Mouse (Mus musculus): ENCODE data around the gene Rcl1. TPM values are rescaled to one million over a fixed set of nuclear protein-coding genes. Genes with fewer than 3 reads are reported as not detected.

Gene Rcl1
- polyA plus RNA-seq, 1 experiment from 2014 or later, result 29.7 TPM

DNA sequence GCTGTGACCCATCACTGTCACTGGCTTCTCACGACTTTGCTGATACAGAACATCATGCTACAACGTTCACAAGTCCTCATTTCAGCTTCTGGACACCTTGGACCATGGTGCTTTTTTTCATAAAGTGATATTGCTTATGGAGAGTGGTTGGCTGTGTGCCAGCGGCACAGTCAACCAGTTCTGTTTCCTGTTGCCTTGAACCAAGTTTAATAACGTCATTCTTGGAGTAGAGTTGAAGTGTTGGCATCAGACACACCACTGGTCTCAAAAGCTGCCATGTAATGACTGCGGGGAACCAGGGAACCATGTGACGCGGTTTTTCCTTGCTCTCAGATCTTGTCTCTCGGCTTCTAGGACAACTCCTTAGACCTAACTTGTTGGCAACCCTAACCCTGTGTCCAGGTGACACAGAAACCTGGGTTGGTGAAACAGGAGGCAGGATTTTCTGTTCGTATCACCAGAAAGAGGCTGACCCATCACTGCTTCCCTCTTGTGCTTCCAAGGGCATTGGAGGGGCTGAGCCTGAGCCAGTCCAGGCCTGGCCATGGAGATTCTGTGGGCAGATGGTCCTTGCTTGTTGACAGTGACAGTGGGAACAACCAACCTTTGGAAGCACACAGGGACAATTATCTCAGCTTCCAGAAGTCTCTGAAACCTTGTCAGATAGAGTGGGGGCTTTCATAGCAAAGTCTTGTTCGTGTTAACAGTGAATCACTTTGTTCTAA is 37.5 kb downstream of the Rcl1 start:
- ATAC-seq, result no peak

DNA sequence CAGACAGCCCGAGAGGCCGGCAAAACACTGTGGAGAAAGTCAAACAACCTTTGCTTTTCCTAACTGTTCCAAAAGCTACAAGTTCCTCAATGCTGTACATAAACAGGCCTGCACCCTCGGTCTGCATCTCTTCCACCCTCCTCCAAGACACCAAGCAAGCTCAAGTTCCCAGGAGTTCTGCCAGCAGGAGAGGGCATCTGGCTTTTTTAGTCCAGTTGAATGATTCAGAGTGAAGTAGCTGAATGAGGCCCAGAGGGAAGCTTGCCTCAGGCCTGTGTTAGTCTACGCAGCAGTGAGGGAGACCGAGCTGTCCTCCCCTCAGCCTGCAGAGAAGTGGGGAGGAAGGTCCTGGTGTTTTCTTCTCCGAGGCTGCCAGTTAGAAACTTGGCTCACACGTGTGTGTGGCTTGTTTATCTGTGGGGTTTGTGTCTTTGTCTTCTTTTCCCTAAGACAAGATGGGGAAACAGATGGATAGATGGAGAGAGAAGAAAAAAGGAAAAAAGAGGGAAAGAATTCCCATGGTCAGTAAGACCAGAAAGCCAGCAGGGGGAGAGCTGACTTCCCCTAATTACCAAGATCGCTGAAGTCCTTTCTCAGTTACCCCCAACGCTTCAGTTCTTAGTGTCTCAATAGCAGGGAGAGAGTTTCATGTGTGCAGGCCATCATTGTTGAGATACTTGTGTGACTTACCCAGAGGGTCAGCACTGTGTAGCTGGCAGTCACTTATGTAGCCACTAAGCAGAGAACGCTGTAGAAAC is 38.7 kb downstream of the Rcl1 start:
- no peaks in the 10 kb centered on the region for H3K4me1 ChIP-seq (replicated peaks)
- H3K9me3 ChIP-seq, result no peaks in the 10 kb centered on the region
- H3K4me2 ChIP-seq (replicated peaks), result no peak overlapping the region
- no peak overlapping the region for H3K4me3 ChIP-seq (replicated peaks)
- 81% methylated on average over 10 of the region's 10 CpGs for WGBS
- H3K9ac ChIP-seq (replicated peaks), result no peak overlapping the region
- H3K36me3 ChIP-seq, result peaks cover 11% of the 10 kb centered on the region
- H3K27me3 ChIP-seq, result no peaks in the 10 kb centered on the region
- no peak for ATAC-seq
- no peak overlapping the region for H3K27ac ChIP-seq

More for the DNA sequence above, 37.5 kb downstream of the Rcl1 start:
- Histone ChIP-seq H3K27me3 (no peaks in the 10 kb centered on the region), H3K4me3 (replicated peaks) (no peak overlapping the region), H3K36me3 (peaks cover 12% of the 10 kb centered on the region), H3K4me1 (replicated peaks) (no peaks in the 10 kb centered on the region), H3K9ac (replicated peaks) (no peak overlapping the region), H3K9me3 (no peaks in the 10 kb centered on the region), H3K27ac (no peak overlapping the region), H3K4me2 (replicated peaks) (no peak overlapping the region)
- WGBS, result 90% methylated on average over 10 of the region's 10 CpGs

DNA sequence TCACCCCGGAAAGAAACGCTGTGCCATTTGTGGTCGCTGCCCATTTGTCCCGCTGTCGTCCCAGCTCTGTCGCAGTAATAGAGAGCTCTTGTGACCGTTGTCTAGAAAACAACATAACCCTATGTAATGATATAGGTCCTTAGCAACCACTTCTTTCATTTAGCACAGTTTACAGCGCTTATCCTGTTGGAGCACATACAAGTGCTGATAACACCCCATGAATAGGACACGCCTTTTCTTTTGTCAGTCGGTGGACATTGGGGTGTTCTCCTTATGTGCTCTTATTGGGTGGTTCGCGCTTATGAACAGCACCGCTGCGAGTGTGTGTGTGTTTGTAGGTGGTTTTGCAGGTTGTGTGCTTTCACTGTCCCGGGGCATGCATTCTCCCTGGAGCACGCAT is 39.8 kb downstream of the Rcl1 start:
- Histone ChIP-seq H3K27ac (no peak overlapping the region), H3K27me3 (no peaks in the 10 kb centered on the region), H3K36me3 (peaks cover 13% of the 10 kb centered on the region), H3K9ac (replicated peaks) (no peak overlapping the region), H3K4me2 (replicated peaks) (no peak overlapping the region), H3K9me3 (no peaks in the 10 kb centered on the region), H3K4me3 (replicated peaks) (no peak overlapping the region), H3K4me1 (replicated peaks) (no peaks in the 10 kb centered on the region)
- ATAC-seq, result no peak
- WGBS, result 95% methylated on average over 16 of the region's 16 CpGs

DNA sequence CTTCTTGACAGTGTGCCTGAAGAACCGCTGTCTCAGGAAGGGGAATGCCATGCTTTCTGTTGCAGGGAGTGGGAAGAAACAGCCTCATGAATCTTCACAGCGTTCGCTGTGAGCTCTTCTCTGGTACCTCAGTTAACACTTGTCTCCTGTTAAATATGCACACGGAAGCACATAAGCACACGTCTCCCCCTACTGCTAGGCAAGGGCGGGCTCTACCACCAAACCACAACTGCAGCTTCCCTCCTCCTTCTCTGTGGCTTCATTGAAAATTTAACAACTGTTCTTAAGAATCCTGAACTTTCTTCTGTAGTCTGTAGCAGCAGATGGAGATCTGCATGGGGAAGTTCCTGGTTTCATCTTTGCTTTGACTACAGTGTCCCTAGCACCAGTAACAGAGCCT is 41.1 kb downstream of the Rcl1 start:
- 92% methylated on average over 6 of the region's 6 CpGs for WGBS
- H3K9ac ChIP-seq (replicated peaks), result no peak overlapping the region
- no peak overlapping the region for H3K4me3 ChIP-seq (replicated peaks)
- no peak overlapping the region for H3K4me2 ChIP-seq (replicated peaks)
- H3K36me3 ChIP-seq, result peaks cover 16% of the 10 kb centered on the region
- ATAC-seq, result no peak
- H3K27me3 ChIP-seq, result no peaks in the 10 kb centered on the region
- no peak overlapping the region for H3K27ac ChIP-seq
- no peaks in the 10 kb centered on the region for H3K9me3 ChIP-seq
- no peaks in the 10 kb centered on the region for H3K4me1 ChIP-seq (replicated peaks)

DNA sequence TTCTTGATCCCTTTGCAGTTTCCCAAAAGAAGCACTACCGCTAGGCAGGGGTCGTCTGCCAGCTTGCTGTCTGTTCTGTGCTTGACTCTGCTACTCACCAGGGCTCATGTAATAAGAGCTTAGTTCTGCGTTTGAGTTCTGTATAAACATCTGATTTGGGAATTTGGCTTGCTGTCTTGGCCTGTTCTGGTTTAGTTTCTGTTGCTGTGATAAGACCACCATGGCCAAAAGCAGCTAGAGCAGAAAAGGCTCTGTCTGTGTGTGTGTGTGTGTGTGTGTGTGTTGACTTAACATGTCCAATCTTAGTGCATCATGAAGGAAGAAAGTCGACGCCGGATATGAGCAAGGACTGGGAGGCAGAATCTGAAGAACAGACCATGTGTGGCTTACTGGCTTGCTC is 44.2 kb downstream of the Rcl1 start:
- H3K9me3 ChIP-seq, result no peaks in the 10 kb centered on the region
- no peaks in the 10 kb centered on the region for H3K27me3 ChIP-seq
- ATAC-seq, result no peak
- no peak overlapping the region for H3K27ac ChIP-seq
- 92% methylated on average over 6 of the region's 6 CpGs for WGBS
- no peak overlapping the region for H3K4me3 ChIP-seq (replicated peaks)
- no peaks in the 10 kb centered on the region for H3K4me1 ChIP-seq (replicated peaks)
- no peak overlapping the region for H3K4me2 ChIP-seq (replicated peaks)
- peaks cover 16% of the 10 kb centered on the region for H3K36me3 ChIP-seq
- H3K9ac ChIP-seq (replicated peaks), result no peak overlapping the region

DNA sequence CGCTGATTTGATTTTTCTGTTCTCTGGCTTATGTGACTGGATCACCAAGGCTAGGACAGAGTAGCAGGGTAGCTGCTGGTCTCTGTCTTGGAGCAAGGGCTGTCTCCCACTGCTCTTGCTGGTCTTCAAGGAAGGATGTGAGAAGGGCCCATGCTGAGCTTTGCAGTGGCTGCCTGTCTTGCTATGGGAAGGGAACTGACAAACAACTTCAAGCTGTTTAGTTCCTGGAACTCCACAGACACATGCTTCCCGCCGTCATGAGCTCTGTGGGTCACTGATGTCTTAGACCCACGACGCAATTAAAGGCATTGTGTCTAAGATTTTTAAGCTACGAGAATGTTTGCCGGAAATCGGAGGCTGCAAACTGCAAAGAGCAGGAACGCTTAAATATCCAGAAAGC is 45.6 kb downstream of the Rcl1 start:
- WGBS, result 86% methylated on average over 9 of the region's 9 CpGs
- H3K9me3 ChIP-seq, result no peaks in the 10 kb centered on the region
- no peak overlapping the region for H3K4me2 ChIP-seq (replicated peaks)
- H3K27ac ChIP-seq, result no peak overlapping the region
- H3K9ac ChIP-seq (replicated peaks), result no peak overlapping the region
- no peak for ATAC-seq
- no peak overlapping the region for H3K4me3 ChIP-seq (replicated peaks)
- no peaks in the 10 kb centered on the region for H3K27me3 ChIP-seq
- H3K4me1 ChIP-seq (replicated peaks), result no peaks in the 10 kb centered on the region
- peaks cover 16% of the 10 kb centered on the region for H3K36me3 ChIP-seq

DNA sequence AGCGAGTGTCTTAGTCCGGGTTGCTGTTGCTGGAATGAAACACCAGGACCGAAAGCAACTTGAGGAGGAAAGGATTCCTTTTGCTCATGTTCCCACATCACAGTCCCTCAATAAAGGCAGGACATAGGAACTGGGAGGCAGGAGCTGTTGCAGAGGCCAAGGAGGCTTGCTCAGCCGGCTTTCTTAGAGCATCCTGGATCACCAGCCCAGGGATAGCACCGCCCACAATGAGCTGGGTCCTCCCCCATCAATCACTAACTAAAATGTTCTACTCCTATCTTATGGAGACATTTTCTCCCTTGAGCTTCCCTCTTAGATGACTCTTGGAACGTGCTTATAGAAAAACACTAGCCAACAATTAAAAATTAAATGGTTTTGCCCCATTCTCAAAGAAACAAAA is 48.4 kb downstream of the Rcl1 start:
- Histone ChIP-seq H3K4me1 (replicated peaks) (no peaks in the 10 kb centered on the region), H3K4me3 (replicated peaks) (no peak overlapping the region), H3K9ac (replicated peaks) (no peak overlapping the region), H3K27me3 (no peaks in the 10 kb centered on the region), H3K4me2 (replicated peaks) (no peak overlapping the region), H3K27ac (no peak overlapping the region), H3K36me3 (0 out of 2 replicates have a peak, but pooled peaks cover 6% of the 10 kb centered on the region), H3K9me3 (no peaks in the 10 kb centered on the region)
- WGBS, result 82% methylated on average over 6 of the region's 6 CpGs
- ATAC-seq, result no peak

DNA sequence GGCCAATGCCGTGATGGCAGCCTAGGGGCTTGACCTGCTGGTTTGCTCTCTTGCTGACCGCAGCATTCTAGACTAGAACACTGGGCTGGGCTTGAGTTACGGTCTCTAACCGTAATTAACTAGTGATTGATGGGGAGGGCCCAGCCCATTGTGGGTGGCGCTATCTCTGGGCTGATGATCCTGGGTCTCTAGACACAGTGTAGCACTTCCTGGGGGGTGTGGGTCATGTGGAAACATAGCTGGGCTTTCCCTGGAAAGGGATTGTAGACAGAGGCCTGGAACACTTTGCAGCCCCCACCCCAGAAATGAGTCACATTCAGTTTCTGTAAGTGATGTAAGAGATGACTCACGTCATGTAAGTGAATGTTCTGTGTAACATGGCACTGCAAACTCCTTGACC is 48.9 kb downstream of the Rcl1 start:
- 82% methylated on average over 6 of the region's 6 CpGs for WGBS
- no peak overlapping the region for H3K4me3 ChIP-seq (replicated peaks)
- H3K36me3 ChIP-seq, result 0 out of 2 replicates have a peak, but pooled peaks cover 6% of the 10 kb centered on the region
- H3K9me3 ChIP-seq, result no peaks in the 10 kb centered on the region
- ATAC-seq, result no peak
- no peaks in the 10 kb centered on the region for H3K27me3 ChIP-seq
- no peak overlapping the region for H3K27ac ChIP-seq
- H3K4me2 ChIP-seq (replicated peaks), result no peak overlapping the region
- no peaks in the 10 kb centered on the region for H3K4me1 ChIP-seq (replicated peaks)
- no peak overlapping the region for H3K9ac ChIP-seq (replicated peaks)

DNA sequence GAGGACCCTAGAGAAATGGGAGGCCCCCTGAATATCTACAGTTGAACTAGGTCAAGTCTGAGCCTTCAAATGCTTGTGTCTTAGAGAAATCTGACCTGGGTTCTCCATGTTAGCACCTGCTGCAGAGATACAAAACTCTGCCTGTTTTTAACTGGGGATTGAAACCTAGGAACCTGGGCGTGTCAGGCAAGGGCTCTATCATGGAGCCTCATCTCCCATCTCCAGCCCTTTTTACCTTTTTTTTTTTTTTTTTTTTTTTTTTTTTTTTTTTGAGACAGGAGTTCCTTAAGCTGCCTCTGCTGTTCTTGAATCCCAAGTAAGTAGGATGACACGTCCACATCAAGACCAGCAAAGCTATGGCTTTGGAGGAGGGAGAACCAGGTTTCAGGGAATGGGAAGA is 50.3 kb downstream of the Rcl1 start:
- Histone ChIP-seq H3K36me3 (no peaks in the 10 kb centered on the region), H3K9ac (replicated peaks) (no peak overlapping the region), H3K27me3 (no peaks in the 10 kb centered on the region), H3K4me3 (replicated peaks) (no peak overlapping the region), H3K4me1 (replicated peaks) (no peaks in the 10 kb centered on the region), H3K27ac (no peak overlapping the region), H3K9me3 (no peaks in the 10 kb centered on the region), H3K4me2 (replicated peaks) (no peak overlapping the region)
- no peak for ATAC-seq
- 91% methylated on average over 2 of the region's 2 CpGs for WGBS

DNA sequence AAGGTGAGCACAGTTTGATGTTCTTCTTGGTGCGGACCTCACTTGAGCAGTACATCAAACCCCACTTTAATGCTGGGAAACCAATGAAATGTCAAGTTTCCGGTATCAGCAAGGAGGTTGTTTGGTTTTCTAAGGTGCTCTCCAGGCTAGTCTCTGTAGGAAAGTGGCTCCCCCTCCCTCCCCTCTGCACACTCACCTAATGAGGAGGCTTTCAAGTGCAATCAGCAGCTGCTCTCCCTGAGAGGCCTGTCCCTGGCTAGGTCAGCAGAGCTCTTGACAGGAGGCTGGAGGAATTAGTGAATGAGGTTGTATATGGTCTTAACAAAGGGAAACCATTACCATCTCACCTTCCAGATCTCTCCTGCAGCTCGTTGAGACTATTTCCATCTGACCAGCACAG is 54.4 kb downstream of the Rcl1 start:
- 79% methylated on average over 3 of the region's 3 CpGs for WGBS
- no peaks in the 10 kb centered on the region for H3K4me1 ChIP-seq (replicated peaks)
- H3K9me3 ChIP-seq, result no peaks in the 10 kb centered on the region
- no peaks in the 10 kb centered on the region for H3K36me3 ChIP-seq
- H3K9ac ChIP-seq (replicated peaks), result no peak overlapping the region
- no peak for ATAC-seq
- no peaks in the 10 kb centered on the region for H3K27me3 ChIP-seq
- H3K4me3 ChIP-seq (replicated peaks), result no peak overlapping the region
- H3K4me2 ChIP-seq (replicated peaks), result no peak overlapping the region
- no peak overlapping the region for H3K27ac ChIP-seq

DNA sequence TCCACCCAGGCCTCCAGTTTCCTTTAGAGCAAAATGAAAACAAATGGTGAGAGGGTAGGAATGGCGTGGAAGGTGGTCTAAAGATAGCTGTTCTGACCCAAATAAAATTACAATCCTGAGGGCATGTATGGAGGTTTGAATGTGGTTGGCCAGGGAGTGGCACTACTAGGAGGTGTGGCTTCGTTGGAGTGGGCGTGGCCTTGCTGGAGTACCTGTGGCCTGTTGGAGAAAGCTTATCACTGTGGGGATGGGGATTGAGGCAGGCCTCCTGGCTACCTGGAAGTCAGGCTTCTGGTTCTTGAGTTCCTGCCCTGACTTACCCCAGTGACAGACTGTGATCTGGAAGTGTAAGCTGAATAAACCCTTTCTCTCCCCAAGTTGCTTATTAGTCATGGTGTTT is 55.2 kb downstream of the Rcl1 start:
- Histone ChIP-seq H3K9me3 (no peaks in the 10 kb centered on the region), H3K4me2 (replicated peaks) (no peak overlapping the region), H3K27ac (no peak overlapping the region), H3K4me3 (replicated peaks) (no peak overlapping the region), H3K27me3 (no peaks in the 10 kb centered on the region), H3K4me1 (replicated peaks) (no peaks in the 10 kb centered on the region), H3K36me3 (no peaks in the 10 kb centered on the region), H3K9ac (replicated peaks) (no peak overlapping the region)
- 63% methylated on average over 3 of the region's 3 CpGs for WGBS
- no peak for ATAC-seq

DNA sequence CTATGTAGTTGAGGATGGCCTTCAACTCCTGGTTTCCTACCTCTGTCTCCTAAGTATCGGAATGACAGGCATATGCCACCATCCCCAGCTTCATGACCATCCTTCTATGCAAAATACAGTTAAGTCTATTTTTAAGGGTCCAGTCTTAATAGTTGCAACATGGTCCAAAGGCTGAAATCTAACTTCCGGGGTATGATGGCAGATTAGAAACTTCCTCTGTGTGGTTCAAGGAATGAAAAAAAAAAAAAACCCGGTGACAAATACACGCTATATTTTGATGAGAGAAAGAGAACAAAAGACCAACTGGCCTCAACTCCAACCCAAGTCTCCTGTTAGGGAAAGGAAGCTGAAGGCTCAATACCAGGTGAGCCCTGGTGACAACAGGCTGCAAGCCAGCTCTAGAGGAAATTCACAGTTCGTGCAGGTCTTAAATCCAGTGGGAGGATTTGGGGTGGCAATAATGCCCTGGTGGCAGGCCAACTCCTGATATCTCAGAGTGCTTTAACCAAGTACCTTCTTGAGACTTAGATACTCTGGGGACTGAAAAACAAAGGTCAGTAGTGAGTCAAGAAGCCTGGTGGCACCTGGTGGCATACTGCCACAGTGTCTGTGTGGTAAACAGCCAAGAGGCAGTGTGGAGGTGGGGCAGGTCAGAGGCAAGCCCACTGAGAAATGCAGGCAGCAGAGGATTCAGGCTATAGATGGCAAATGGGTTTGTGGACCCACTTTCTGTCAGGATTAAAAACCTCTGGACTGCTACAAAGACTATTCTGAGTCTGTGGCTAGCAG is 56.7 kb downstream of the Rcl1 start:
- H3K4me2 ChIP-seq (replicated peaks), result no peak overlapping the region
- H3K9me3 ChIP-seq, result no peaks in the 10 kb centered on the region
- H3K4me3 ChIP-seq (replicated peaks), result no peak overlapping the region
- H3K27me3 ChIP-seq, result no peaks in the 10 kb centered on the region
- ATAC-seq, result no peak
- no peaks in the 10 kb centered on the region for H3K36me3 ChIP-seq
- no peaks in the 10 kb centered on the region for H3K4me1 ChIP-seq (replicated peaks)
- H3K9ac ChIP-seq (replicated peaks), result no peak overlapping the region
- H3K27ac ChIP-seq, result no peak overlapping the region
- 96% methylated on average over 5 of the region's 5 CpGs for WGBS

Data from midbrain, embryonic 13.5 days (tissue).